Mouse (Mus musculus): ENCODE measurements around the gene Txndc12.

DNA sequence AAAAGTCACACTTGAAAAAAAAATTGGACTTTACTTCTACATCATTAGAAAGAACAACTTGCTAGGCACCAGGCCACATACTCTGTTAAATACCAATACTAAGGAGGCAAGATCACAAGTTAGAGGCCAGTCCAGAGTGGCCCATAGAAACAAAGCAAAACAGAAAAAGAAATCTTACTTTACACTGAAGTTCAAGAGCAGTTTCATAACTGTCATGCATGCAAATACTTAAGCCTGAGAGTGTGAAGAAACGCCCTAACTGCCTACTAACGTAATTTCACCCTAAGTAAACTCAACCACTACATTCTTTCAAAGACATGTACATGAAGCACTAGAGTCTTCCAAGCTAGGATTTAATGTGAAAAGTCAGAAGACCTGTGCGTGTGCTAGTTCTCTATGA lies 8.7 kb upstream of the Txndc12 start:
- TF ChIP-seq E2F4 (IDR thresholded peaks at IDR 0.05; ENCODE audit: insufficient read depth) (no peak), SRF (IDR thresholded peaks at IDR 0.05; ENCODE audit: control insufficient read depth, insufficient read length, low read depth) (no peak), USF1 (IDR thresholded peaks at IDR 0.05; ENCODE audit: low read depth) (no peak), REST (IDR thresholded peaks at IDR 0.05; ENCODE audit: insufficient read depth, insufficient read length) (no peak), POLR2A (IDR thresholded peaks at IDR 0.05; ENCODE audit: insufficient read length, low read depth) (no peak), POLR2AphosphoS2 (IDR thresholded peaks at IDR 0.05; ENCODE audit: insufficient read length, low read depth) (no peak), MAX (IDR thresholded peaks at IDR 0.05; ENCODE audit: low read depth) (no peak), CEBPB (IDR thresholded peaks at IDR 0.05; ENCODE audit: insufficient read depth, poor library complexity, severe bottlenecking) (no peak), TCF3 (IDR thresholded peaks at IDR 0.05; ENCODE audit: insufficient read length, low read depth) (no peak), TCF12 (IDR thresholded peaks at IDR 0.05; ENCODE audit: insufficient read depth, poor library complexity, severe bottlenecking) (no peak), MYOG (IDR thresholded peaks at IDR 0.05; ENCODE audit: control insufficient read depth in 1 of 3, insufficient read depth in 1 of 3, insufficient read length in 2 of 3, low read depth in 2 of 3) (no peak)

All from myocyte (in vitro differentiated cells).